Mouse (Mus musculus) liver, embryonic 14.5 days (tissue): ENCODE data around the gene Dock6. TPM values are rescaled to one million over a fixed set of nuclear protein-coding genes. Genes with fewer than 3 reads are reported as not detected.

ENCODE experiments used
- ATAC-seq: fragments of 200-750 bp; cut with Nextera tagmentation; 2 replicates; pipeline ENCODE4 v1.8.0; 2017; ENCODE audit warnings: moderate number of reproducible peaks, mild to moderate bottlenecking, moderate library complexity; ENCODE audit not compliant: insufficient read depth
- DNase-seq, 3 experiments: peaks; one replicate each; pipeline ENCODE4 v3.0.0-alpha.2; 2012 to 2013; ENCODE audit warnings: low read depth in 3 of 3, low spot score in 3 of 3
- H3K27ac ChIP-seq: fragments of 300-500 bp; sonication (generic); 2 replicates; pipeline ENCODE4 v1.5.1; 2014; ENCODE audit warnings: moderate library complexity, mild to moderate bottlenecking, control low read depth, inconsistent platforms
- H3K27me3 ChIP-seq: fragments of 300-500 bp; sonication (generic); 2 replicates; pipeline ENCODE4 v1.6.1; 2014; ENCODE audit warnings: mild to moderate bottlenecking, low read length, moderate library complexity; ENCODE audit not compliant: control insufficient read depth, insufficient read depth
- H3K36me3 ChIP-seq: fragments of 300-500 bp; sonication (generic); replicated peaks from 2 replicates; pipeline ENCODE4 v1.6.1; 2014; ENCODE audit warnings: low read depth; ENCODE audit not compliant: control insufficient read depth, insufficient read depth
- H3K4me1 ChIP-seq, 2 experiments: fragments of 200-500 bp in 1 of 2; fragments of 300-500 bp in 1 of 2; sonication (generic) in 1 of 2; replicated peaks; 2 replicates each; pipeline ENCODE4 v1.6.1; 2012 to 2014; ENCODE audit warnings: antibody characterized with exemption in 1 of 2, inconsistent platforms in 1 of 2, low read length in 1 of 2; ENCODE audit not compliant: control insufficient read depth in 2 of 2, insufficient read depth in 2 of 2
- H3K4me2 ChIP-seq: fragments of 300-500 bp; sonication (generic); 2 replicates; pipeline ENCODE4 v1.6.1; 2014; ENCODE audit warnings: low read depth, mild to moderate bottlenecking, control low read depth, moderate library complexity
- H3K4me3 ChIP-seq, 2 experiments: fragments of 200-500 bp in 1 of 2; fragments of 300-500 bp in 1 of 2; sonication (generic) in 1 of 2; 2 replicates each; pipeline ENCODE4 v1.5.1; 2012 to 2014; ENCODE audit warnings: low read depth in 2 of 2, low read length in 2 of 2, mild to moderate bottlenecking in 2 of 2, control low read depth in 1 of 2, inconsistent platforms in 1 of 2, moderate library complexity in 1 of 2; ENCODE audit not compliant: insufficient read depth in 1 of 2
- H3K9ac ChIP-seq: fragments of 300-500 bp; sonication (generic); replicated peaks from 2 replicates; pipeline ENCODE4 v1.6.1; 2014; ENCODE audit warnings: mild to moderate bottlenecking, control low read depth, moderate library complexity
- H3K9me3 ChIP-seq: fragments of 300-500 bp; sonication (generic); 2 replicates; pipeline ENCODE4 v1.6.1; 2016; ENCODE audit warnings: low read length, mixed read lengths; ENCODE audit not compliant: control insufficient read depth
- CTCF ChIP-seq: IDR thresholded peaks from 2 replicates; pipeline ENCODE4 v1.5.1; 2016; ENCODE audit warnings: antibody characterized with exemption, low read depth, control low read depth
- EP300 ChIP-seq: IDR thresholded peaks from 2 replicates; pipeline ENCODE4 v1.6.1; 2016; ENCODE audit warnings: antibody characterized with exemption, low read depth
- WGBS: fragments of 180-500 bp; shearing (Covaris S2); extraction: QIAGEN DNeasy Blood & Tissue Kit; methylation state at CpG from one replicate; pipeline ENCODE4 v1.1.7; 2014; ENCODE audit not compliant: insufficient replicate concordance; 5-methylcytosine and 5-hydroxymethylcytosine counted together
- polyA plus RNA-seq, 2 experiments: library from polyadenylated mRNA; depleted of rRNA in 1 of 2; stranded (reverse) in 1 of 2; unstranded in 1 of 2; fragments of >200 nt; fragmentation: Nextera tagmentation in 1 of 2; extraction: Ambion mirVana in 1 of 2; gene quantifications; 2 replicates each; pipeline versions ENCODE4 v1.2.1 to v1.2.3; 2012 to 2014

The Dock6 gene
- polyA plus RNA-seq, 2 experiments, result 2.1 to 9.0 TPM

GRCm38 (mm10) chr9:21759718-21760117 lies 92.7 kb downstream of the Dock6 start:
- Histone ChIP-seq H3K9me3 (no peaks in the 10 kb centered on the region), H3K27ac (peak overlapping the region; percentile 49), H3K4me2 (peak overlapping the region; percentile 78), H3K4me3 (peak overlapping the region; percentile 82 to 98), H3K9ac (peak overlapping the region; percentile 85), H3K4me1 (peaks cover 14 to 24% of the 10 kb centered on the region in 2 experiments), H3K36me3 (peaks cover 17% of the 10 kb centered on the region), H3K27me3 (no peaks in the 10 kb centered on the region)
- DNase-seq, result no peak
- under 1% methylated on average over 20 of the region's 20 CpGs for WGBS
- ATAC-seq, result no peak; the same call in 1 of the 2 replicates
- no peak for TF ChIP-seq CTCF
- no peak for TF ChIP-seq EP300

- no peak for DNase-seq
- peak overlapping the region; percentile 82 to 98 for H3K4me3 ChIP-seq
- H3K9me3 ChIP-seq, result no peaks in the 10 kb centered on the region
- peak overlapping the region; percentile 85 for H3K9ac ChIP-seq
- H3K36me3 ChIP-seq, result peaks cover 17% of the 10 kb centered on the region
- peaks cover 14 to 24% of the 10 kb centered on the region in 2 experiments for H3K4me1 ChIP-seq
- H3K4me2 ChIP-seq, result peak overlapping the region; percentile 78
- TF ChIP-seq EP300, result no peak
- TF ChIP-seq CTCF, result no peak
- no peaks in the 10 kb centered on the region for H3K27me3 ChIP-seq
- no peak for ATAC-seq
- WGBS, result 56% methylated on average over 14 of the region's 14 CpGs
- 0 out of 2 replicates have a peak overlapping the region, but pooled peaks have one; percentile 6 for H3K27ac ChIP-seq
Measured at GRCm38 (mm10) chr9:21758576-21759529, 93.6 kb downstream of the Dock6 start.

GRCm38 (mm10) chr9:21754516-21755321 lies 97.7 kb downstream of the Dock6 start:
- DNase-seq, result no peak
- no peak overlapping the region for H3K27ac ChIP-seq

GRCm38 (mm10) chr9:21754003-21754402 lies 98.4 kb downstream of the Dock6 start:
- Histone ChIP-seq H3K4me2 (no peak overlapping the region), H3K36me3 (peaks cover 17% of the 10 kb centered on the region), H3K4me1 (peaks cover 4 to 6% of the 10 kb centered on the region in 2 experiments), H3K27ac (no peak overlapping the region), H3K9ac (no peak overlapping the region), H3K4me3 (no peak overlapping the region), H3K9me3 (no peaks in the 10 kb centered on the region), H3K27me3 (no peaks in the 10 kb centered on the region)
- 84% methylated on average over 2 of the region's 2 CpGs for WGBS
- no peak for DNase-seq
- TF ChIP-seq CTCF, result no peak
- TF ChIP-seq EP300, result no peak
- ATAC-seq, result no peak

More at GRCm38 (mm10) chr9:21754516-21755321, 97.7 kb downstream of the Dock6 start:
- TF ChIP-seq CTCF (no peak), EP300 (no peak)
- no peak for ATAC-seq
- Histone ChIP-seq H3K9ac (no peak overlapping the region), H3K36me3 (peaks cover 17% of the 10 kb centered on the region), H3K4me1 (peaks cover 4 to 10% of the 10 kb centered on the region in 2 experiments), H3K4me2 (no peak overlapping the region), H3K4me3 (no peak overlapping the region), H3K9me3 (no peaks in the 10 kb centered on the region), H3K27me3 (no peaks in the 10 kb centered on the region)
- WGBS, result 81% methylated on average over 13 of the region's 13 CpGs
